Mouse (Mus musculus): ENCODE results near the gene Lrrc72. TPM values are rescaled to one million over a fixed set of nuclear protein-coding genes. Genes with fewer than 3 reads are reported as not detected.

The Lrrc72 gene
- total RNA-seq, 1 experiment, result not detected

DNA sequence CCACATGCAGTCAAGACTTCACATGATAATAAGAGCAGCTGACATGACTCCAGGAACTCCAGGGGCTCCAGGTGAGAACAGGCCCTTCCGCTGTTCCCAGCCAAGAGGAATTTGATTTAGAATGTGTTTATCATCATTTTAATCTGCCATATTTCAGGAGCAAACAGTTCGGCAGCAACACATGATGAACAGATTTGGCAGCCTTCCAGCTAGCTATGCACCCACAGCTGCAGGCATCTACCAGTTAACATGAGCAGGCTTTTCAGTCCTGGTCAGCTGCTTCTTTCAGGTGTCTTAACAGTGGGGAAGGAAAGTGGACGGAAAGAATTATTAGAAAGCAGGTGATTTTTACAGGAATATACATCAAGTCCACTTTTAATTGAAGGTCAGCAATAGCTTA is 21.6 kb upstream of the Lrrc72 start:
- TF ChIP-seq ZNF384 (IDR thresholded peaks at IDR 0.05; ENCODE audit: low read depth, low read length), result no peak
- TF ChIP-seq HCFC1 (IDR thresholded peaks at IDR 0.05; ENCODE audit: borderline replicate concordance, insufficient read depth, low read length), result no peak
- no peak for TF ChIP-seq ZC3H11A (IDR thresholded peaks at IDR 0.05; ENCODE audit: borderline replicate concordance, low read depth, low read length)
- TF ChIP-seq MAFK (IDR thresholded peaks at IDR 0.05; ENCODE audit: insufficient read depth, low read depth, low read length), result no peak
- TF ChIP-seq CHD2 (IDR thresholded peaks at IDR 0.05; ENCODE audit: low read depth, low read length), result no peak
- Histone ChIP-seq H3K36me3 (ENCODE audit: control insufficient read depth, insufficient read depth, low read length, poor library complexity, severe bottlenecking) (no peaks in the 10 kb centered on the region), H3K9me3 (ENCODE audit: control insufficient read depth, insufficient read depth, low read depth, low read length) (no peaks in the 10 kb centered on the region), H3K9ac (ENCODE audit: insufficient read depth, low read depth, low read length, poor library complexity, severe bottlenecking) (no peak overlapping the region), H3K27ac (ENCODE audit: insufficient read depth, low read depth, low read length, poor library complexity, severe bottlenecking) (no peak overlapping the region), H3K4me1 (ENCODE audit: control insufficient read depth in 2 of 2, insufficient read depth in 2 of 2, low read length in 2 of 2, poor library complexity in 1 of 2) (no peaks in the 10 kb centered on the region), H3K4me3 (ENCODE audit: insufficient read depth in 1 of 2, low read depth in 1 of 2, low read length in 2 of 2, poor library complexity in 1 of 2, severe bottlenecking in 1 of 2) (no peak overlapping the region)
- in situ Hi-C loops (cut with MboI; ENCODE audit: low sequenced_read_pairs in 2 of 2, unreplicated experiment in 2 of 2), result no loop called here
- DNase-seq (ENCODE audit: low read depth, low spot score), result no peak

GRCm38 (mm10) chr12:36267670-36268246 is 14.6 kb upstream of the Lrrc72 start:
- in situ Hi-C loops (cut with MboI; ENCODE audit: low sequenced_read_pairs in 2 of 2, unreplicated experiment in 2 of 2), result no loop called here
- no peak for DNase-seq (ENCODE audit: low read depth, low spot score)
- no peak for TF ChIP-seq MAFK (IDR thresholded peaks at IDR 0.05; ENCODE audit: insufficient read depth, low read depth, low read length)
- TF ChIP-seq ZNF384 (IDR thresholded peaks at IDR 0.05; ENCODE audit: low read depth, low read length), result no peak
- no peak for TF ChIP-seq HCFC1 (IDR thresholded peaks at IDR 0.05; ENCODE audit: borderline replicate concordance, insufficient read depth, low read length)
- TF ChIP-seq ZC3H11A (IDR thresholded peaks at IDR 0.05; ENCODE audit: borderline replicate concordance, low read depth, low read length), result no peak
- no peak for TF ChIP-seq CHD2 (IDR thresholded peaks at IDR 0.05; ENCODE audit: low read depth, low read length)
- Histone ChIP-seq H3K4me1 (ENCODE audit: control insufficient read depth in 2 of 2, insufficient read depth in 2 of 2, low read length in 2 of 2, poor library complexity in 1 of 2) (no peaks in the 10 kb centered on the region), H3K36me3 (ENCODE audit: control insufficient read depth, insufficient read depth, low read length, poor library complexity, severe bottlenecking) (no peaks in the 10 kb centered on the region), H3K9ac (ENCODE audit: insufficient read depth, low read depth, low read length, poor library complexity, severe bottlenecking) (no peak overlapping the region), H3K9me3 (ENCODE audit: control insufficient read depth, insufficient read depth, low read depth, low read length) (no peaks in the 10 kb centered on the region), H3K27ac (ENCODE audit: insufficient read depth, low read depth, low read length, poor library complexity, severe bottlenecking) (no peak overlapping the region), H3K4me3 (ENCODE audit: insufficient read depth in 1 of 2, low read depth in 1 of 2, low read length in 2 of 2, poor library complexity in 1 of 2, severe bottlenecking in 1 of 2) (no peak overlapping the region)

DNA sequence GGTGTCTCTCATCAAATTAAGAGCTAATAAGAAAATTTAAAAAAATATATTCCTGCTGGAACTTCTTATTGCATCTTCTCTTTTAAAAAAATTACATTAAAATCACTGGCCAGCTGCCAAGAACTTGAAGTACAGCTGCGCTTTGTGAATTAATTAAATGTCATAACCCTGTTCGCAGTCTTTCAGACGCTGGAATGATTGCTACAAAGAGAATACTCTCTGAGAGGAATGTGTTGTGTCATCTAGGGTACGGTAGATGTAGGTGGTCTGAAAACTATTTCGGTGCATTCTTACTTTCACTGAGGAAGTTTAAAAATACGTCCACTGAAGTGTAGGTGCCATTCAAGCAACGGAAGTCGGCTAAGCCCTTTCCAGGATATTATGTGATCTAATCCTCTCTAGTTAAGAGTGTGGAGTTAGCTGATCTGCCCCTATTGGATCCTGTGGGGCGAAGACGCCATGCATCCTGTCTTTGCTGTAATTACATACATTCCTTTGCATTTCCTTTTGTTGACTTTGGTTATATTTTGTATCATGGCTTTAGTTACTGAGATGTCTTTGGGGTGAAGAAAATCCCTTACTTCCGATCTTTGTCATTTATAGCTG is 9.0 kb upstream of the Lrrc72 start:
- no peak overlapping the region for H3K4me3 ChIP-seq (ENCODE audit: insufficient read depth in 1 of 2, low read depth in 1 of 2, low read length in 2 of 2, poor library complexity in 1 of 2, severe bottlenecking in 1 of 2)
- TF ChIP-seq HCFC1 (IDR thresholded peaks at IDR 0.05; ENCODE audit: borderline replicate concordance, insufficient read depth, low read length), result no peak
- no peaks in the 10 kb centered on the region for H3K4me1 ChIP-seq (ENCODE audit: control insufficient read depth in 2 of 2, insufficient read depth in 2 of 2, low read length in 2 of 2, poor library complexity in 1 of 2)
- H3K9me3 ChIP-seq (ENCODE audit: control insufficient read depth, insufficient read depth, low read depth, low read length), result no peaks in the 10 kb centered on the region
- H3K27ac ChIP-seq (ENCODE audit: insufficient read depth, low read depth, low read length, poor library complexity, severe bottlenecking), result no peak overlapping the region
- H3K36me3 ChIP-seq (ENCODE audit: control insufficient read depth, insufficient read depth, low read length, poor library complexity, severe bottlenecking), result no peaks in the 10 kb centered on the region
- in situ Hi-C loops (cut with MboI; ENCODE audit: low sequenced_read_pairs in 2 of 2, unreplicated experiment in 2 of 2), result no loop called here
- no peak for DNase-seq (ENCODE audit: low read depth, low spot score)
- no peak overlapping the region for H3K9ac ChIP-seq (ENCODE audit: insufficient read depth, low read depth, low read length, poor library complexity, severe bottlenecking)

DNA sequence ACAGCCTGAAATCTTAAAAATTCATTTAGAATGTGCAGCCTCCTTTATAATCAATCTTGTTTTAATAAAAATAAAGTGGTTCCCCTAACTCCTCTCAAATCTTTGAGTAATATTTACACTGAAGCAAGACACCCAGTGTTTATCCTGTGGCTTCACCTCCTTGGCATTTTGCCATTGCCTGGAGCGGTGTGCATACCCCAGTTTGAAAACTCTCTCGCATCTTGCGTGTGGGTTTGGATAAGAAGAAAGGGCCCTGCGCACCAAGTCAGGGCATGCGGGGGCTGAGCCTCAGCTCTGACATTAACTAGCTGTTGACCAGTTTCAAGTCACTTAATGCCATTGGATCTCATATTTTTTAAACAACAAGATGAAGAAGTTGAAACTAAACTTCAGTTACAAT is 2.2 kb upstream of the Lrrc72 start:
- H3K27ac ChIP-seq (ENCODE audit: insufficient read depth, low read depth, low read length, poor library complexity, severe bottlenecking), result no peak overlapping the region
- in situ Hi-C loops (cut with MboI; ENCODE audit: low sequenced_read_pairs in 2 of 2, unreplicated experiment in 2 of 2), result no loop called here
- no peak overlapping the region for H3K4me3 ChIP-seq (ENCODE audit: insufficient read depth in 1 of 2, low read depth in 1 of 2, low read length in 2 of 2, poor library complexity in 1 of 2, severe bottlenecking in 1 of 2)
- no peaks in the 10 kb centered on the region for H3K9me3 ChIP-seq (ENCODE audit: control insufficient read depth, insufficient read depth, low read depth, low read length)
- no peaks in the 10 kb centered on the region for H3K36me3 ChIP-seq (ENCODE audit: control insufficient read depth, insufficient read depth, low read length, poor library complexity, severe bottlenecking)
- no peak for DNase-seq (ENCODE audit: low read depth, low spot score)
- no peaks in the 10 kb centered on the region for H3K4me1 ChIP-seq (ENCODE audit: control insufficient read depth in 2 of 2, insufficient read depth in 2 of 2, low read length in 2 of 2, poor library complexity in 1 of 2)
- H3K9ac ChIP-seq (ENCODE audit: insufficient read depth, low read depth, low read length, poor library complexity, severe bottlenecking), result no peak overlapping the region
- TF ChIP-seq CHD2 (IDR thresholded peaks at IDR 0.05; ENCODE audit: low read depth, low read length), result no peak
- TF ChIP-seq ZC3H11A (IDR thresholded peaks at IDR 0.05; ENCODE audit: borderline replicate concordance, low read depth, low read length), result no peak

- no peak overlapping the region for H3K9ac ChIP-seq (ENCODE audit: insufficient read depth, low read depth, low read length, poor library complexity, severe bottlenecking)
- DNase-seq (ENCODE audit: low read depth, low spot score), result no peak
- in situ Hi-C loops (cut with MboI; ENCODE audit: low sequenced_read_pairs in 2 of 2, unreplicated experiment in 2 of 2), result no loop called here
- H3K9me3 ChIP-seq (ENCODE audit: control insufficient read depth, insufficient read depth, low read depth, low read length), result no peaks in the 10 kb centered on the region
- TF ChIP-seq ZNF384 (IDR thresholded peaks at IDR 0.05; ENCODE audit: low read depth, low read length), result no peak
- TF ChIP-seq CHD2 (IDR thresholded peaks at IDR 0.05; ENCODE audit: low read depth, low read length), result no peak
- TF ChIP-seq MAFK (IDR thresholded peaks at IDR 0.05; ENCODE audit: insufficient read depth, low read depth, low read length), result no peak
- no peak for TF ChIP-seq ZC3H11A (IDR thresholded peaks at IDR 0.05; ENCODE audit: borderline replicate concordance, low read depth, low read length)
- TF ChIP-seq HCFC1 (IDR thresholded peaks at IDR 0.05; ENCODE audit: borderline replicate concordance, insufficient read depth, low read length), result no peak
- H3K4me3 ChIP-seq (ENCODE audit: insufficient read depth in 1 of 2, low read depth in 1 of 2, low read length in 2 of 2, poor library complexity in 1 of 2, severe bottlenecking in 1 of 2), result no peak overlapping the region
- no peaks in the 10 kb centered on the region; a peak in 1 of 4 replicates for H3K4me1 ChIP-seq (ENCODE audit: control insufficient read depth in 2 of 2, insufficient read depth in 2 of 2, low read length in 2 of 2, poor library complexity in 1 of 2)
- no peak overlapping the region for H3K27ac ChIP-seq (ENCODE audit: insufficient read depth, low read depth, low read length, poor library complexity, severe bottlenecking)
- H3K36me3 ChIP-seq (ENCODE audit: control insufficient read depth, insufficient read depth, low read length, poor library complexity, severe bottlenecking), result no peaks in the 10 kb centered on the region
Measured at GRCm38 (mm10) chr12:36241171-36241570, 12.0 kb downstream of the Lrrc72 start.

Measured in ES-E14 (cell line).